Mouse (Mus musculus) liver, embryonic 16.5 days (tissue): ENCODE measurements around the gene D630003M21Rik. TPM values are rescaled to one million over a fixed set of nuclear protein-coding genes. Genes with fewer than 3 reads are reported as not detected.

Experiments used
- ATAC-seq: fragments of 200-750 bp; cut with Nextera tagmentation; 2 replicates; pipeline ENCODE4 v1.8.0; 2017; ENCODE audit warnings: low read depth, mild to moderate bottlenecking, moderate number of reproducible peaks, moderate library complexity
- H3K27ac ChIP-seq: fragments of 300-500 bp; sonication (generic); 2 replicates; pipeline ENCODE4 v1.5.1; 2014; ENCODE audit warnings: mild to moderate bottlenecking, low read length
- H3K27me3 ChIP-seq: fragments of 300-500 bp; sonication (generic); 2 replicates; pipeline ENCODE4 v1.6.1; 2014; ENCODE audit warnings: low read depth, low read length, mixed read lengths; ENCODE audit not compliant: control insufficient read depth, insufficient read depth
- H3K36me3 ChIP-seq: fragments of 300-500 bp; sonication (generic); 2 replicates; pipeline ENCODE4 v1.6.1; 2014; ENCODE audit warnings: mild to moderate bottlenecking; ENCODE audit not compliant: control insufficient read depth, insufficient read depth
- H3K4me1 ChIP-seq: fragments of 300-500 bp; sonication (generic); 2 replicates; pipeline ENCODE4 v1.6.1; 2014; ENCODE audit warnings: low read depth, low read length, mixed read lengths; ENCODE audit not compliant: control insufficient read depth
- H3K4me2 ChIP-seq: fragments of 300-500 bp; sonication (generic); 2 replicates; pipeline ENCODE4 v1.6.1; 2014; ENCODE audit warnings: low read depth, low read length, mixed read lengths
- H3K4me3 ChIP-seq: fragments of 300-500 bp; sonication (generic); 2 replicates; pipeline ENCODE4 v1.5.1; 2014; ENCODE audit warnings: low read depth, mild to moderate bottlenecking, low read length
- H3K9ac ChIP-seq: fragments of 300-500 bp; sonication (generic); 2 replicates; pipeline ENCODE4 v1.6.1; 2014; ENCODE audit warnings: low read depth, low read length
- H3K9me3 ChIP-seq: fragments of 300-500 bp; sonication (generic); replicated peaks from 2 replicates; pipeline ENCODE4 v1.6.1; 2016; ENCODE audit warnings: low read length; ENCODE audit not compliant: control insufficient read depth
- WGBS: fragments of 180-500 bp; shearing (Covaris S2); extraction: QIAGEN DNeasy Blood & Tissue Kit; methylation state at CpG from one replicate; pipeline ENCODE4 v1.1.7; 2014; ENCODE audit not compliant: insufficient replicate concordance; 5-methylcytosine and 5-hydroxymethylcytosine counted together
- polyA plus RNA-seq: library from polyadenylated mRNA; unstranded; fragments of >200 nt; fragmentation: Nextera tagmentation; extraction: Ambion mirVana; gene quantifications from 2 replicates; pipeline ENCODE4 v1.2.1, GENCODE M21; 2015

Gene D630003M21Rik
- polyA plus RNA-seq, 1 experiment from 2014 or later, result 0.78 TPM

DNA sequence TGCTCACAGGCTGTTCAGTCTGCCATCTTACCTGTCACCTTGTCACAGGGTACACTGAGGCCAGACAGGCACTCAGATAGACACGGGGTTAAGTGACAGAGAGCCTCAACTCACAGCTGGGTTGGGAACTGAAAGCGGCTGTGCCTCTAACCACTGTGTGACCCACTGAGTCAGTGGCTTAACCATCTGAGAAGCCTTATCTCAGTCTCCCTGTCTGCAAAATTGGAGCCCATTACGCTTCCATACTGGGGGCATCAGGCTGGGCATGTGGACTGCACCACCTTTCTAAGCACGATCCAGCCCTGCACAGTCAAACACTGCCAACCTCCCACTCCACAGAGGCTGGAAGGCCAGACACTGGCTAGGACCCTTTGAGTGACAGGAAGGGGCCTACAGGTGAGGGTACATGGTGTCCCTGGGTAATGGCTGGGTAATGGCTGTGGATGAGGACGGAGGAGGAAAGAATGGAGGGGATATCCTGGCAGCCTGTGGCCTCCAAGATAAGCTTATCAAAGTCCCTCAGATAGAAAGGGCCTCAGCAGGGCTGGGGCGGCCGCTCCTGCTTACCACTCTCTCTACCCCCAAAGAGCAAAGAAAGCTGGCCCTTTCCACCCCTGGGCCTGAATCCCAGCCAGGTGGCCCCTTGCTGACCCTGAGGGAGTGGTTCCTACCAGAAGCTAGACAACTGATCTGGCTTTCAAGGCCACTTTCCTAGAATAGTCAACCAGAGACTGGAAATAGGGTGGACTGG lies 87.2 kb downstream of the D630003M21Rik start:
- Histone ChIP-seq H3K36me3 (peaks cover 49% of the 10 kb centered on the region), H3K9ac (peak overlapping the region; percentile 69), H3K4me3 (peak overlapping the region; percentile 85), H3K9me3 (no peaks in the 10 kb centered on the region), H3K4me2 (peak overlapping the region; percentile 61), H3K27me3 (no peaks in the 10 kb centered on the region), H3K27ac (peak overlapping the region; percentile 97), H3K4me1 (peaks cover 59% of the 10 kb centered on the region)
- 18% methylated on average over 7 of the region's 7 CpGs for WGBS
- ATAC-seq, result peak; percentile 86

DNA sequence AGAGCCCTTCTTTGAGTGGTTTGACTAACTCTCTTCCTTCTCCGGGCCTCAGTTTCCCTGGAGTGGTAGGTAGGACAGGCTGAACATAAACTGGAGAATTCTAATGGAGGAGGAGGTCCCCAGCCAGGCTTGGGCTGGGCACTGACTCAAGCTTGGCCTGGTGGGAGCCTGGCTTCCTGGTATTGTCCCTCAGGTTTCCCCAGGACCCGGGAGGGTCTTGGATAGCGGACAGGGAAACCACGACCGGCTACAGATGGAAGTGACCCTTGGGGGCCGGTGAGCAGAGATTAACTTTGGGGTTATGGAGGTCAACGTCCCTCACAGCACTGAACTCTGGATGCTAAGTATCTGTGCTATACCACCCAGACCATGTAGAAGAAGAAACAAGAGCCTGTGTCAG lies 87.8 kb downstream of the D630003M21Rik start:
- peaks cover 62% of the 10 kb centered on the region for H3K4me1 ChIP-seq
- peak overlapping the region; percentile 97 for H3K27ac ChIP-seq
- no peak for ATAC-seq
- peak overlapping the region; percentile 68 for H3K9ac ChIP-seq
- peak overlapping the region; percentile 85 for H3K4me3 ChIP-seq
- H3K27me3 ChIP-seq, result no peaks in the 10 kb centered on the region
- peak overlapping the region; percentile 61 for H3K4me2 ChIP-seq
- 54% methylated on average over 7 of the region's 7 CpGs for WGBS
- no peaks in the 10 kb centered on the region for H3K9me3 ChIP-seq
- peaks cover 55% of the 10 kb centered on the region for H3K36me3 ChIP-seq

DNA sequence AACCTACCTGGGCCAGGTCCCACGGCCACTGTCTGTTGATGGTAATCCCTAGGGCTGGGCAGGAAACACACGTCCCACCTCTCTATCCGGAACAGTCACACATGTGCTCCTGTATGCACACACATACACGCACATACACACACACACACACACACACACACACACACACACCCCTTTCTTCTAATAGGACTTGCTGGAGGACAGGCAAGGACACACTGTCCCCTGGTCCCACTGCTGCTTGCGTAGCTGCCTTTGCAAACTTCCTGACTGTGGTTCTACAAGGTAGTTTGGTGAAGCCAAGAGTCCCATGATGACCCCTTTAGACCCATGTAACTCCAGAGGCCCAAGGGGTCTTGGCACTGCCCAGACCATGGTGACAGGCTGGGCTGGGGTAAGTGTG lies 88.4 kb downstream of the D630003M21Rik start:
- no peak for ATAC-seq
- Histone ChIP-seq H3K9me3 (no peaks in the 10 kb centered on the region), H3K4me2 (peak overlapping the region; percentile 61), H3K4me3 (peak overlapping the region; percentile 85; the same call in 1 of the 2 replicates), H3K4me1 (peaks cover 67% of the 10 kb centered on the region), H3K36me3 (peaks cover 60% of the 10 kb centered on the region), H3K27me3 (no peaks in the 10 kb centered on the region), H3K27ac (peak overlapping the region; percentile 97), H3K9ac (peak overlapping the region; percentile 68; the same call in 1 of the 2 replicates)
- WGBS, result 77% methylated on average over 5 of the region's 5 CpGs

DNA sequence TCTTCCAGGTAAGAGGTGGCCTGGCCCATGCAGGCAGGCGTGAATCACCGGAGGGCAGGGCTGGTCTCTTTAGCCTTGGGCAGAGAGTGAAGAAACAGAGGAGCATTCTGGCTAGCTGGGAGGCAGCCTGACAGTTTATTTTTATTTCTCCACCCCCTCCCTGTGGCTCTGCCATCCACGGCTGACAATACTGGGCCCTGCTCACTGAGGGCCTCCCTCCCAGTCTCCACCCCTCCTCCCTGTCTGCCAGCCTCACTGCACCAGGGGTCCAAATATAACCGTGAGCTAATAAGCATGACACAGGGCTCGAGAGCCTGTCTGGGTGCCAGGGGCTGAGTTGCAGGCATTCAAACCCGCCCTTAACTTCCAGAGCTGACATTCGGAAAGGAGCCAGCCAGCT lies 89.4 kb downstream of the D630003M21Rik start:
- Histone ChIP-seq H3K4me2 (no peak overlapping the region), H3K27ac (peak overlapping the region; percentile 50), H3K4me3 (no peak overlapping the region), H3K4me1 (peaks cover 58% of the 10 kb centered on the region), H3K27me3 (no peaks in the 10 kb centered on the region), H3K9me3 (no peaks in the 10 kb centered on the region), H3K9ac (peak overlapping the region; percentile 4; the same call in 1 of the 2 replicates), H3K36me3 (peaks cover 71% of the 10 kb centered on the region)
- ATAC-seq, result no peak
- WGBS, result 52% methylated on average over 7 of the region's 7 CpGs

DNA sequence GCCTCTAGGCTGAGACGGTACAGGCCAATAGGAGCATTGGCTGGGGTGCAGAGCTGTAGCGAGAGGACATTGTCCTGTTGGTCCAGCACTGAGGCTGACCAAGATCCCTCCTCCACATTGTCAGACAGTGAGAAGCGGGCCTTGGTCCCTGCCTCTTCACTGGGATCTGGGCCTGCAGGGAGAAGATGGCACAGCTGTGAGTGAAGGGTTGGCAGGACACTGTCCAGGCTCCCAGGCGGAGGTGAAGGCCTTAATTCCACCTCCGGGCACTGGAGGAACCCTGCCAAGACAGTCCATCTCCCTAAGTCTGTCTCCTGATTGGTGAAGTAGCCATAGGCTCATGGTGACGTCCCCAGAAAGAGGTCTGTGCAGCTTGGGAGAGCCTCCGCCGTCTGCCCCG lies 90.2 kb downstream of the D630003M21Rik start:
- no peak overlapping the region for H3K9ac ChIP-seq
- no peak for ATAC-seq
- WGBS, result 94% methylated on average over 9 of the region's 9 CpGs
- peaks cover 50% of the 10 kb centered on the region for H3K4me1 ChIP-seq
- H3K4me3 ChIP-seq, result no peak overlapping the region
- H3K9me3 ChIP-seq, result no peaks in the 10 kb centered on the region
- no peak overlapping the region for H3K4me2 ChIP-seq
- no peak overlapping the region for H3K27ac ChIP-seq
- H3K27me3 ChIP-seq, result no peaks in the 10 kb centered on the region
- peaks cover 79% of the 10 kb centered on the region for H3K36me3 ChIP-seq

DNA sequence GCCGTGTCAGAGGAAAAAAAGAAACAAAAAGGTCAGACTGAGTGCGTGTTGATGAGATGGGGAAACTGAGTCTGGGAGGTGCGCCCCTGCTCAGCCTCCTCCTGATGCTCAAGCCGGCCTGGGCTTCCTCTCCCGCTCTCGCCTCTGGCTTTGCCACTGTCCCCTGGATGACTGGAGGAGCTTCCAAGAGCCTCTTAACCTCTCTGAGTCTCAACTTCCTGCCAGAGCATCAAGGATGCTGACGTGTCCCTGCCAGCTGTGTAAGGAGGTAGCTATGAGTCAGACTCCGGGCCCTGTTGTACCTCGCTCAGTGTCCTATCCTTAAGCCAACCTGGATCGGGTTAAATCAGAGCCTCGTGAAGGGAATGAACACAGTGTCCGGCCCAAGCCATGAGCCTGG lies 91.3 kb downstream of the D630003M21Rik start:
- no peak overlapping the region for H3K9ac ChIP-seq
- no peak overlapping the region for H3K4me3 ChIP-seq
- no peaks in the 10 kb centered on the region for H3K9me3 ChIP-seq
- no peak overlapping the region for H3K4me2 ChIP-seq
- WGBS, result 86% methylated on average over 12 of the region's 12 CpGs
- ATAC-seq, result no peak
- H3K4me1 ChIP-seq, result peaks cover 43% of the 10 kb centered on the region
- H3K27me3 ChIP-seq, result no peaks in the 10 kb centered on the region
- H3K36me3 ChIP-seq, result peaks cover 89% of the 10 kb centered on the region
- no peak overlapping the region for H3K27ac ChIP-seq

DNA sequence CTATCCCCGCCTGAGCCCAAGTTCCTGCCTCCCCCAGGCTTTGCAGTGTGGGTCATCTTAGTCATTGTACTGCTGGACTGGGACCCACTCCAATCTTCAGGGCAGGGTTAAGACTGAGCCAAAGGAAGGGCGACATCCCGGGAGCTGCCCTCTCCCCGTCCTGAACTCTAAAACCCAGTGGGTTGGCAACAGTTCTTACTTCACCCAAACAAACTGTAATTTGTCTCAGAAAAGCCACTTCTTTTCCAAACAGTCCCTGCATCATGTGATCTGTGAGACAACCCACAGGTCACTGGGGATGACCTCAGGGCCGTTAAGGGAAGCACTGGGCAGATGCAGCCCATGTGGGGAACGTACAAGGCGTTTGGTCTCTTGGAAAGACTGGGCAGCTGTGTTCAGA lies 92.8 kb downstream of the D630003M21Rik start:
- no peak overlapping the region; the same call in 1 of the 2 replicates for H3K9ac ChIP-seq
- peaks cover 28% of the 10 kb centered on the region for H3K4me1 ChIP-seq
- H3K4me2 ChIP-seq, result no peak overlapping the region
- no peaks in the 10 kb centered on the region for H3K9me3 ChIP-seq
- peak overlapping the region; percentile 38 for H3K27ac ChIP-seq
- H3K4me3 ChIP-seq, result no peak overlapping the region
- WGBS, result 55% methylated on average over 7 of the region's 7 CpGs
- peaks cover 98% of the 10 kb centered on the region for H3K36me3 ChIP-seq
- peak; percentile 22; the same call in 1 of the 2 replicates for ATAC-seq
- no peaks in the 10 kb centered on the region for H3K27me3 ChIP-seq

DNA sequence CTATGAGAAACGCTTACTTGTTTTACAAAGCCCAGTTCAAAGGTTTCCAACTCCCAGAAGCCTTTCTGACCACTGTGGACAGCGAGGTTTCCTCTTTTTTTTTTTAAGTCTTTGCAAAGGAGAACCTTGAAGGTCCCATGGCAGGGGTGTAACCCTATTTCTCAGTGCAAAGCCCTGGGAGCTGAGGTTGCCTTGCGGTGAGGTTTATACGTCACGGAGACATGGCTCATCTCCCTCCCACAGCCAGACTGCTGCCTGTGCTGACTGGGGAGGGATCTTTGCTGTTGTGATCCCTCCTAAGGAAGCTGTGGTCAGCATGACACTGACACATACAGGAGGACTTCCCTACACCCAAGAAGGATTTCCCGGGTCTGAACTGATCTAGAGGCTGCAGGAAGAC lies 96.0 kb downstream of the D630003M21Rik start:
- Histone ChIP-seq H3K4me2 (no peak overlapping the region), H3K36me3 (peaks cover 95% of the 10 kb centered on the region), H3K4me1 (peaks cover 21% of the 10 kb centered on the region), H3K9ac (no peak overlapping the region), H3K27me3 (no peaks in the 10 kb centered on the region), H3K27ac (no peak overlapping the region), H3K4me3 (no peak overlapping the region), H3K9me3 (no peaks in the 10 kb centered on the region)
- WGBS, result 31% methylated on average over 6 of the region's 6 CpGs
- no peak for ATAC-seq
